Mouse (Mus musculus) C2C12 (cell line): ENCODE results near the gene Fbxw9. TPM values are rescaled to one million over a fixed set of nuclear protein-coding genes. Genes with fewer than 3 reads are reported as not detected.

Experiments used
- H3K27me3 ChIP-seq: one replicate; pipeline ENCODE4 v1.6.1; 2011; ENCODE audit not compliant: control insufficient read depth, insufficient read depth, insufficient read length
- H3K36me3 ChIP-seq: one replicate; pipeline ENCODE4 v1.6.1; 2011; ENCODE audit not compliant: control insufficient read depth, insufficient read depth
- H3K4me3 ChIP-seq: one replicate; pipeline ENCODE4 v1.5.1; 2011; ENCODE audit warnings: mild to moderate bottlenecking, control low read depth; ENCODE audit not compliant: poor library complexity, insufficient read depth, severe bottlenecking
- H3K79me2 ChIP-seq: one replicate; pipeline ENCODE4 v1.6.1; 2011; ENCODE audit not compliant: control insufficient read depth, insufficient read depth
- H3K79me3 ChIP-seq: one replicate; pipeline ENCODE4 v1.6.1; 2011; ENCODE audit warnings: low read depth, control low read depth
- H3ac ChIP-seq: one replicate; pipeline ENCODE3; 2011; ENCODE audit warnings: low read depth; ENCODE audit not compliant: control insufficient read depth, insufficient read length
- CEBPB ChIP-seq: IDR thresholded peaks from one replicate; pipeline ENCODE4 v1.6.1; 2011; ENCODE audit warnings: low read depth, mild to moderate bottlenecking, control low read depth, moderate library complexity
- CTCF ChIP-seq: IDR thresholded peaks from one replicate; pipeline ENCODE4 v1.5.1; 2011; ENCODE audit not compliant: control insufficient read depth, insufficient read depth, insufficient read length
- FOSL1 ChIP-seq: IDR thresholded peaks from one replicate; pipeline ENCODE4 v1.8.0; 2011; ENCODE audit warnings: mild to moderate bottlenecking, low read length; ENCODE audit not compliant: poor library complexity, insufficient read depth, severe bottlenecking
- MAX ChIP-seq: IDR thresholded peaks from one replicate; pipeline ENCODE4 v1.6.1; 2011; ENCODE audit warnings: mild to moderate bottlenecking, control low read depth
- MYOD1 ChIP-seq: IDR thresholded peaks from one replicate; pipeline ENCODE4 v1.6.1; 2011; ENCODE audit warnings: low read depth; ENCODE audit not compliant: control insufficient read depth, insufficient read length
- MYOG ChIP-seq: IDR thresholded peaks from one replicate; pipeline ENCODE4 v1.6.1; 2011; ENCODE audit not compliant: control insufficient read depth, insufficient read length; ENCODE audit errors: extremely low read depth
- USF1 ChIP-seq: IDR thresholded peaks from one replicate; pipeline ENCODE4 v1.6.1; 2011; ENCODE audit warnings: low read depth, mild to moderate bottlenecking, control low read depth, moderate library complexity
- polyA plus RNA-seq: library from polyadenylated mRNA; unstranded; fragments of >200 nt; fragmentation: generic; extraction: Trizol; gene quantifications from one replicate; pipeline ENCODE4 v1.2.1, GENCODE M21; 2012; ENCODE audit warnings: missing spikeins

Gene Fbxw9
- polyA plus RNA-seq, 1 experiment, result 20.0 TPM

GRCm38 (mm10) chr8:85071514-85072281, 11.8 kb downstream of the Fbxw9 start, which contains the start of gene Dhps:
Gene Dhps, plus strand, starts transcription at chr8:85071757.
- Histone ChIP-seq H3K27me3 (no peaks in the 10 kb centered on the region), H3K4me3 (peak within 1 kb of the TSS; percentile 95), H3ac (peak within 1 kb of the TSS; percentile 90), H3K79me2 (peaks cover 32% of the 10 kb centered on the region), H3K36me3 (peaks cover 40% of the 10 kb centered on the region), H3K79me3 (peaks cover 11% of the 10 kb centered on the region)
- no peak for TF ChIP-seq MYOD1
- TF ChIP-seq MAX, result peak; percentile 95
- TF ChIP-seq USF1, result peak; percentile 88

- Histone ChIP-seq H3K79me3 (peaks cover 11% of the 10 kb centered on the region), H3ac (peak overlapping the region; percentile 63), H3K36me3 (peaks cover 45% of the 10 kb centered on the region), H3K27me3 (no peaks in the 10 kb centered on the region), H3K4me3 (peak overlapping the region; percentile 95), H3K79me2 (peaks cover 32% of the 10 kb centered on the region)
- TF ChIP-seq MAX, result no peak
- TF ChIP-seq MYOD1, result no peak
- TF ChIP-seq FOSL1, result no peak
- TF ChIP-seq CTCF, result no peak
- no peak for TF ChIP-seq USF1
- TF ChIP-seq CEBPB, result no peak
- no peak for TF ChIP-seq MYOG
Observed at GRCm38 (mm10) chr8:85072364-85072929, 12.6 kb downstream of the Fbxw9 start.

GRCm38 (mm10) chr8:85073041-85073612, 13.3 kb downstream of the Fbxw9 start:
- H3K79me2 ChIP-seq, result peaks cover 32% of the 10 kb centered on the region
- peaks cover 50% of the 10 kb centered on the region for H3K36me3 ChIP-seq
- no peak overlapping the region for H3K4me3 ChIP-seq

GRCm38 (mm10) chr8:85074167-85074566, 14.3 kb downstream of the Fbxw9 start:
- H3K4me3 ChIP-seq, result no peak overlapping the region
- peaks cover 32% of the 10 kb centered on the region for H3K79me2 ChIP-seq
- H3K79me3 ChIP-seq, result peaks cover 13% of the 10 kb centered on the region
- no peaks in the 10 kb centered on the region for H3K27me3 ChIP-seq
- H3K36me3 ChIP-seq, result peaks cover 59% of the 10 kb centered on the region
- TF ChIP-seq MYOG, result no peak
- TF ChIP-seq MYOD1, result no peak
- TF ChIP-seq USF1, result no peak
- TF ChIP-seq FOSL1, result no peak
- TF ChIP-seq CTCF, result no peak
- TF ChIP-seq CEBPB, result no peak
- TF ChIP-seq MAX, result no peak
- no peak overlapping the region for H3ac ChIP-seq

More at GRCm38 (mm10) chr8:85073041-85073612, 13.3 kb downstream of the Fbxw9 start:
- Histone ChIP-seq H3K79me3 (peaks cover 11% of the 10 kb centered on the region), H3ac (peak overlapping the region; percentile 57), H3K27me3 (no peaks in the 10 kb centered on the region)
- TF ChIP-seq CEBPB (no peak), MYOG (no peak), CTCF (no peak), MYOD1 (no peak), FOSL1 (no peak), USF1 (no peak)

- Histone ChIP-seq H3K79me2 (peaks cover 37% of the 10 kb centered on the region), H3ac (no peak overlapping the region), H3K27me3 (no peaks in the 10 kb centered on the region), H3K36me3 (peaks cover 61% of the 10 kb centered on the region), H3K79me3 (peaks cover 15% of the 10 kb centered on the region), H3K4me3 (no peak overlapping the region)
- TF ChIP-seq FOSL1 (no peak), MYOD1 (no peak), USF1 (no peak), CEBPB (no peak), MYOG (no peak), CTCF (no peak), MAX (no peak)
Observed at GRCm38 (mm10) chr8:85074617-85075016, 14.8 kb downstream of the Fbxw9 start.
